Mouse (Mus musculus): ENCODE data around the gene S100pbp. TPM values are rescaled to one million over a fixed set of nuclear protein-coding genes. Genes with fewer than 3 reads are reported as not detected.

Gene S100pbp
- polyA plus RNA-seq, 1 experiment = not detected

DNA sequence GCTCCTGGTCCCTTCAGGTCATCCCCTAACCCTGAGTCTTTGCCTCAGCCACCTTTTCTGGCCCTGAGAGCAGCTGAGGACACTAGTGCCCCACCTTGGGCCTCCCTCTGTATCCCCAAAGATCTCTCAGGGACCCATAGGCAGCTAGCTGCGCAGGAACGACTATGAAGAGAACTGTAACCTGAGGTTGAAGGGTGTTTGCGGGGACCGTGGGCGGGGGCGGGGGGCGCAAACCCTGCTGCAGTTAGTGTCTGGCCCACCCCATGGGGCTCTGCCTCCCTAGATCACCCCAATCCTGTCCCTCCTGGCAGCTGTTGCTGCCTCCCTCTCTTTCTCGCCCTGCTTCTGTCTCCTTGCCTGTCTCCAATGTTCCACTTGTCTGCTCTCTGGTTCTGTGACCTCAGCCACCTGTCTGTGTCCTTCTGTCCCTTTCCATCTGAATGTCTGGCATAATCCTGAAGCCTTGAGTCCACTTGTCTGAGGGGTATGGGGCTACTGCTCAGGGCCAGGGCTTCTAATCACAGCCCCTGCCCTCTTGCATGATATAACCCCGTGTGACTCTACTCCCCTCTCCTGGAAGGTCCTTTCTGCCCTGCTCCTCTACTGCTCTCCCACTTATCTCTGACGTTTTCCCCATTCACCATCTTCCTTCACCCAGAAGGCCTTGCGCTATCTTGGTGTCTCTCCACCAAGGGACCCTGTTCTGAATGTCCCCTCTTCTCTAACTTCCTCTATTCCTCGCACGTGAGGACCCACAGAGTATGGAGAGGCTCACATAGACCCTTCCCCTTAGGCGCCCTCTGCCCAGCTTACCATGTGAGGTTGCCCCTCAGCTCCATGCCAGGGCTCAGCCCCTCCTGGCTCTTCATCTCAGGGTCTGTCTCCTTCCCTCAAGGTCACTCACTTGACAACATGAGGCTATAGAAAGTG lies 51.9 kb downstream of the S100pbp start:
- TF ChIP-seq CTCF (IDR thresholded peaks at IDR 0.05; ENCODE audit: insufficient read depth, low read depth, low read length) (no peak), POLR2A (IDR thresholded peaks at IDR 0.05; ENCODE audit: insufficient read depth, low read depth, low read length) (no peak)
- WGBS = 56% methylated on average over 14 of the region's 14 CpGs
- peaks cover 55% of the 10 kb centered on the region for H3K4me1 ChIP-seq (ENCODE audit: control insufficient read depth, insufficient read depth, low read length)
- H3K27ac ChIP-seq (ENCODE audit: insufficient read depth, low read depth, low read length) = peak overlapping the region; percentile 71; the same call in 1 of the 2 replicates
- peak overlapping the region; percentile 68 for H3K4me3 ChIP-seq (ENCODE audit: insufficient read depth, low read depth, low read length)

DNA sequence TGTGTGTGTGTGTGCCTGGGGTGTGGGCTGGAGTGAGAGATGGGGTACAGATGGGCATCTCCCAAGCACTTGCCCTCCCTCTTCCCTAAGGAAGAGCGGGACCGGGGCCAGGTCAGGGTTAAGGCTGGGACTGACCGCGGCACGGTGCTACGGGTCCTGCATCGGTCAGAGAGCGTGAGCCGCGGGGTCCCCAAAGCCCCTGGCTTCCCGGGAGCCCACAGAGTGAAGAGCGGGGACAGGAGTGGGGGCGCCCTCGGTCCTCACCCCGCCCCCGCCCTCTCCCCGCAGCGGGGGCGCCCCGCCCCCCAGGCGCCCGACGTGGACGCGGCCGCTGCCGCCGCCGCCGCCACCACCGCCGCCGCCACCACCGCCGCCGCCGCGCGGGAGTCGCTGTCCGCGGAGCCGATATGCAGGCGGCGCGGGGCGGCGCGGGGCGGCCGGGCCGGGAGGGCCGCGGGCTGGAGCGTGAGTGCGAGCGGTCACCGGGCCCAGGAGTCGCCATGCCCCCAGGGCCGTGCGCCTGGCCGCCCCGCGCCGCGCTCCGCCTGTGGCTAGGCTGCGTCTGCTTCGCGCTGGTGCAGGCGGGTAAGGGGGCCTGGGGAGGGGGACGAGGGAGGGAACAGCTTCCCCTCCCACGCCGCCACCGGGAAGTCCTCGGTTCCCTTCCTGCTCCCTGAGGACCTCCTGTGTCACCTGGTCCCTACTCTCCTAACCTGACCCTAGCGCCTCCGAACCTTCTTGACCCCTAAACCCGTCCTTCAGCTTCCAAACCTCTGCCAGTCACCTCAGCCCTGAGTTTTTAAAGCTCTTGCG lies 52.7 kb downstream of the S100pbp start, which contains the start of gene Fndc5:
TSS of gene Fndc5 (plus strand) at position 421 of the 813 bp plus-strand sequence.
- Histone ChIP-seq H3K4me1 (ENCODE audit: control insufficient read depth, insufficient read depth, low read length) (peaks cover 47% of the 10 kb centered on the region), H3K27ac (ENCODE audit: insufficient read depth, low read depth, low read length) (peak within 1 kb of the TSS; percentile 71), H3K4me3 (ENCODE audit: insufficient read depth, low read depth, low read length) (peak within 1 kb of the TSS; percentile 68)
- WGBS = 7% methylated on average over 75 of the region's 80 CpGs
- no peak for TF ChIP-seq CTCF (IDR thresholded peaks at IDR 0.05; ENCODE audit: insufficient read depth, low read depth, low read length)
- TF ChIP-seq POLR2A (IDR thresholded peaks at IDR 0.05; ENCODE audit: insufficient read depth, low read depth, low read length) = no peak

DNA sequence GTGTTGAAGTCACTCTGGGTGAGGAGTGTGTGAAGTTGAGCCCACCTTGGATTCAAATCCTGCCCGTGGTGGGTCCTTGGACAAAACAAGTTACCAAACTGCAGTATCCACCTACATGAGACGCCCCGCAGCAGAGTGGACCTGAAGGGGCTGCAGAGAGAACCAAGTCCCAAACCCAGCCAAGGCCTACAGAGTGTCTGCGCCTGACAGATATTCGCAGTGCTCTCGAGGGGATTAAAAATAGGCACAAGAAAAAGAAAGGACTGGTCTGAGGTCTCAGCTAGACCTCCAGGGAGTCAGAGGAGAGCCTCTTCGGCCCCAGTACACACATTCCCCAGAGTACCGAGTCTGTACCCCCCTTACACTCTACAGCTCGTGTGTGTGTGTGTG lies 53.3 kb downstream of the S100pbp start:
- 32% methylated on average over 9 of the region's 9 CpGs for WGBS
- TF ChIP-seq POLR2A (IDR thresholded peaks at IDR 0.05; ENCODE audit: insufficient read depth, low read depth, low read length) (no peak), CTCF (IDR thresholded peaks at IDR 0.05; ENCODE audit: insufficient read depth, low read depth, low read length) (no peak)
- peak overlapping the region; percentile 61 for H3K27ac ChIP-seq (ENCODE audit: insufficient read depth, low read depth, low read length)

DNA sequence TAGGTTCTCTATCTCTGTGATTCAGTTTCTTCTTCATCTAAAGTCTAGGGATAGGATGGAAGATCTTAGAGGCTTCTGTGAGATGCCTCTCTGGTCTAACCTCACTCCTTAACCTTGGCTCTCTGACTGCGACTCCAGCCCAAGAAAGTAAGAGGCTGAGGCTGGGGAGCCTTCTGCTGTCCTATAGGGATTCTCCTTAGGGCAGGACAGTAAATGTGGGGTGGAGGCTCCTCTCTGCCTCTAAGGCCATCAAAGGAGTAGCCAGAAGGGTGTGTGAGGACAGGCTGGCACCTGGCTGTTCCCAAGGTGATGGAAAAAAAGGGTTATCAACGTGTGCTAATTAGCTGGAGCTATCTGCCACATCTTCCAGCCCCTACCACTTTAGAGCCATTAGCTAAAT lies 53.9 kb downstream of the S100pbp start:
- Histone ChIP-seq H3K27ac (ENCODE audit: insufficient read depth, low read depth, low read length) (no peak overlapping the region), H3K4me3 (ENCODE audit: insufficient read depth, low read depth, low read length) (no peak overlapping the region), H3K4me1 (ENCODE audit: control insufficient read depth, insufficient read depth, low read length) (peaks cover 47% of the 10 kb centered on the region)
- 64% methylated on average over 2 of the region's 2 CpGs for WGBS
- no peak for TF ChIP-seq CTCF (IDR thresholded peaks at IDR 0.05; ENCODE audit: insufficient read depth, low read depth, low read length)
- no peak for TF ChIP-seq POLR2A (IDR thresholded peaks at IDR 0.05; ENCODE audit: insufficient read depth, low read depth, low read length)

More for the DNA sequence above, 53.3 kb downstream of the S100pbp start:
- peak overlapping the region; percentile 68 for H3K4me3 ChIP-seq (ENCODE audit: insufficient read depth, low read depth, low read length)
- peaks cover 44% of the 10 kb centered on the region for H3K4me1 ChIP-seq (ENCODE audit: control insufficient read depth, insufficient read depth, low read length)

GRCm38 (mm10) chr4:129134799-129135585 lies 54.5 kb downstream of the S100pbp start:
- TF ChIP-seq POLR2A (IDR thresholded peaks at IDR 0.05; ENCODE audit: insufficient read depth, low read depth, low read length) = no peak
- peak; percentile 78 for TF ChIP-seq CTCF (IDR thresholded peaks at IDR 0.05; ENCODE audit: insufficient read depth, low read depth, low read length)
- 12% methylated on average over 15 of the region's 15 CpGs for WGBS
- Histone ChIP-seq H3K4me3 (ENCODE audit: insufficient read depth, low read depth, low read length) (peak overlapping the region; percentile 26; the same call in 1 of the 2 replicates), H3K4me1 (ENCODE audit: control insufficient read depth, insufficient read depth, low read length) (peaks cover 51% of the 10 kb centered on the region), H3K27ac (ENCODE audit: insufficient read depth, low read depth, low read length) (peak overlapping the region; percentile 32; the same call in 1 of the 2 replicates)

DNA sequence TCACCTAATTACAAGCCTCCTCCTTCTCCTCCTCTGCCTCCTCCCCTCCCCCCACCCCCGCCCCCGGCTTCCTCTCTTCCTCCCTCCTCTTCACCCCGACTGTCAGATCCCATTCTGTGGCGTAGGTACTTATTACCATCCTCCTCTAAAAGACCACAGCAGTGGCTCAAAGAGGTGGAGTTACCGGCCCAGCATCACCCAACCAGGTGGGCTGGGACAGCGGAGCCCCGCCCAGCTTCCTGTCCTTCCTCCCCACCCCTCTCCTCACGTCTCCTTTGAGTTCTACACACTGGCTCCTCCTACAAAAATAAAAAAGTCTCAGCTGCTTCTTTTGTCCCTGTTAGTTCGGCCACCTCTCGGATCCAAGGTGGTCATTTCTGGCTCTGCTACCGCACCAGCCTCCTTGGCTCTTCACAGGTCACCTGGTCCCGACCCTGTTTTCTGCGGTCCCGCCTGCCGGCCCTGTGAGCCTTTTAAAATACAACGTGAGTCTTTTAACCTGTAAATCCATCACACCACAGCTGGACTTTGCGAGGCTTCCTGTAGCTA lies 58.7 kb downstream of the S100pbp start:
- TF ChIP-seq POLR2A (IDR thresholded peaks at IDR 0.05; ENCODE audit: insufficient read depth, low read depth, low read length) (no peak), CTCF (IDR thresholded peaks at IDR 0.05; ENCODE audit: insufficient read depth, low read depth, low read length) (no peak)
- Histone ChIP-seq H3K4me3 (ENCODE audit: insufficient read depth, low read depth, low read length) (no peak overlapping the region), H3K27ac (ENCODE audit: insufficient read depth, low read depth, low read length) (no peak overlapping the region), H3K4me1 (ENCODE audit: control insufficient read depth, insufficient read depth, low read length) (peaks cover 46% of the 10 kb centered on the region)
- 25% methylated on average over 16 of the region's 17 CpGs for WGBS

GRCm38 (mm10) chr4:129130149-129130548 lies 59.4 kb downstream of the S100pbp start:
- no peak overlapping the region for H3K4me3 ChIP-seq (ENCODE audit: insufficient read depth, low read depth, low read length)
- peaks cover 50% of the 10 kb centered on the region for H3K4me1 ChIP-seq (ENCODE audit: control insufficient read depth, insufficient read depth, low read length)
- 6% methylated on average over 8 of the region's 8 CpGs for WGBS
- TF ChIP-seq POLR2A (IDR thresholded peaks at IDR 0.05; ENCODE audit: insufficient read depth, low read depth, low read length) (no peak), CTCF (IDR thresholded peaks at IDR 0.05; ENCODE audit: insufficient read depth, low read depth, low read length) (peak; percentile 93)
- no peak overlapping the region for H3K27ac ChIP-seq (ENCODE audit: insufficient read depth, low read depth, low read length)

- 29% methylated on average over 9 of the region's 9 CpGs for WGBS
- no peak for TF ChIP-seq CTCF (IDR thresholded peaks at IDR 0.05; ENCODE audit: insufficient read depth, low read depth, low read length)
- TF ChIP-seq POLR2A (IDR thresholded peaks at IDR 0.05; ENCODE audit: insufficient read depth, low read depth, low read length) = no peak
- Histone ChIP-seq H3K4me3 (ENCODE audit: insufficient read depth, low read depth, low read length) (no peak overlapping the region), H3K4me1 (ENCODE audit: control insufficient read depth, insufficient read depth, low read length) (peaks cover 50% of the 10 kb centered on the region), H3K27ac (ENCODE audit: insufficient read depth, low read depth, low read length) (no peak overlapping the region)
Observed at GRCm38 (mm10) chr4:129129387-129129786, 60.1 kb downstream of the S100pbp start.
